Mouse (Mus musculus) liver, embryonic 14.5 days (tissue): ENCODE data around the gene Thsd4.

Experiments
- CTCF ChIP-seq: IDR thresholded peaks from 2 replicates; pipeline ENCODE4 v1.5.1; 2016; ENCODE audit warnings: antibody characterized with exemption, low read depth, control low read depth
- EP300 ChIP-seq: IDR thresholded peaks from 2 replicates; pipeline ENCODE4 v1.6.1; 2016; ENCODE audit warnings: antibody characterized with exemption, low read depth

GRCm38 (mm10) chr9:60436246-60436645 is 85.6 kb downstream of the Thsd4 start:
- TF ChIP-seq EP300 (no peak), CTCF (no peak)
